Mouse (Mus musculus) brain, embryonic 14.5 days (tissue): ENCODE data around the gene Hmx2. TPM values are rescaled to one million over a fixed set of nuclear protein-coding genes. Genes with fewer than 3 reads are reported as not detected.

Source experiments
- DNase-seq: peaks from one replicate; pipeline ENCODE4 v3.0.0-alpha.2; 2011; ENCODE audit warnings: low read depth
- CTCF ChIP-seq: fragments of 200-500 bp; IDR thresholded peaks from 2 replicates; pipeline ENCODE4 v1.5.1; 2012; ENCODE audit warnings: inconsistent platforms, mild to moderate bottlenecking, moderate library complexity, borderline replicate concordance; ENCODE audit not compliant: insufficient read depth, insufficient read length; ENCODE audit errors: extremely low read depth
- POLR2A ChIP-seq: fragments of 200-500 bp; IDR thresholded peaks from 2 replicates; pipeline ENCODE4 v1.6.1; 2012; ENCODE audit warnings: mild to moderate bottlenecking, inconsistent platforms, borderline replicate concordance; ENCODE audit not compliant: poor library complexity, insufficient read depth, insufficient read length, severe bottlenecking; ENCODE audit errors: extremely low read depth
- polyA plus RNA-seq: library from polyadenylated mRNA; depleted of rRNA; stranded (reverse); fragments of >200 nt; gene quantifications from 2 replicates; pipeline ENCODE4 v1.2.3, GENCODE M21; 2012; rRNA removed

The Hmx2 gene
- polyA plus RNA-seq, 1 experiment: 3.0 TPM

- DNase-seq: no peak
These were observed 56.9 kb downstream of the Hmx2 start for GRCm38 (mm10) chr7:131605481-131605880.

More at GRCm38 (mm10) chr7:131605481-131605880, 56.9 kb downstream of the Hmx2 start:
- TF ChIP-seq POLR2A (no peak), CTCF (no peak)

Other genes with a start within 250 kb of the Hmx2 start
- gene Cuzd1, start 226.5 kb upstream of the Hmx2 start, polyA plus RNA-seq: 0.03 and 0.16 TPM in 2 replicates
- gene Fam24b, start 219.3 kb upstream of the Hmx2 start, polyA plus RNA-seq: not detected in 2 replicates
- gene Fam24a, start 214.9 kb upstream of the Hmx2 start, polyA plus RNA-seq: not detected in 2 replicates
- gene 2310057M21Rik, start 186.0 kb upstream of the Hmx2 start, polyA plus RNA-seq: 14.0 and 18.4 TPM in 2 replicates
- gene Pstk, start 177.6 kb upstream of the Hmx2 start, polyA plus RNA-seq: 36.7 and 43.2 TPM in 2 replicates
- gene Ikzf5, start 138.3 kb upstream of the Hmx2 start, polyA plus RNA-seq: 19.6 and 20.5 TPM in 2 replicates
- gene Acadsb, start 138.2 kb upstream of the Hmx2 start, polyA plus RNA-seq: 21.3 and 29.4 TPM in 2 replicates
- 3.1 and 3.5 TPM in 2 replicates for gene Hmx3, start 5.9 kb upstream of the Hmx2 start, polyA plus RNA-seq
- gene Bub3, start 11.4 kb downstream of the Hmx2 start, polyA plus RNA-seq: 147 and 194 TPM in 2 replicates